10 mouse cellular contexts compared by ENCODE assay signal in genomic region chr11:115649706-115650105, GRCm38 (mm10). TPM values are rescaled to one million over a fixed set of nuclear protein-coding genes. Genes with fewer than 3 reads are reported as not detected.
DNase-seq lines count a peak whose midpoint lies in the region; ATAC-seq and TF ChIP-seq lines count a peak whose summit lies in the region.
"Had no signal": no experiment of that assay in that cellular context is flagged by ENCODE, and none has a peak within 500 bp of the region (broad histone marks: within the 10 kb centered on the region; RNA-seq: fewer than 3 reads in every experiment).

No protein-coding gene starts in this region.

- dilution Hi-C loops in CH12.LX (cut with MboI; ENCODE audit: extremely low pct_ligation_motif_present, extremely low pct_unique_long_range_greater_than_20kb, low sequenced_read_pairs), result no loop called here

- WGBS in heart, embryonic 16.5 days, result 53% methylated on average over 10 of the region's 10 CpGs
- WGBS in intestine, embryonic 15.5 days, result 82% methylated on average over 10 of the region's 10 CpGs

- no peak for TF ChIP-seq EP300 in CH12.LX (IDR thresholded peaks at IDR 0.05; ENCODE audit: low read length)

- peaks cover 64% of the 10 kb centered on the region for H3K79me2 ChIP-seq in CH12.LX (replicated peaks; ENCODE audit: control insufficient read depth, extremely low read depth, insufficient read depth, poor library complexity, severe bottlenecking)

- TF ChIP-seq CTCF in CH12.LX (conservative IDR thresholded peaks at IDR 0.05 in 1 of 2, IDR thresholded peaks at IDR 0.05 in 1 of 2; ENCODE audit: low read depth in 2 of 2, low read length in 2 of 2), result no peak

- H3K4me3 ChIP-seq in heart, embryonic 16.5 days (ENCODE audit: low read length), result no peak overlapping the region
- peak overlapping the region in 1 of 3 experiments; percentile 43 for H3K4me3 ChIP-seq in CH12.LX (replicated peaks in 1 of 3; ENCODE audit: low read depth in 2 of 3, low read length in 2 of 3, poor library complexity in 1 of 3)
- H3K4me3 ChIP-seq in intestine, embryonic 15.5 days (replicated peaks), result no peak overlapping the region

- H3K36me3 ChIP-seq in heart, embryonic 16.5 days (ENCODE audit: control insufficient read depth, insufficient read depth), result peaks cover 20% of the 10 kb centered on the region
- peaks cover 71 to 76% of the 10 kb centered on the region in 2 experiments for H3K36me3 ChIP-seq in CH12.LX (replicated peaks in 1 of 2; ENCODE audit: control insufficient read depth in 1 of 2, insufficient read depth in 1 of 2, low read length in 1 of 2)
- peaks cover 8% of the 10 kb centered on the region; the same call in 1 of the 2 replicates for H3K36me3 ChIP-seq in intestine, embryonic 15.5 days

- TF ChIP-seq POLR2A in CH12.LX (IDR thresholded peaks at IDR 0.05; ENCODE audit: low read depth, low read length), result no peak

- TF ChIP-seq RAD21 in CH12.LX (IDR thresholded peaks at IDR 0.05; ENCODE audit: low read depth, low read length), result no peak

- in situ Hi-C loops in CH12.LX (cut with MboI; ENCODE audit: low pct_ligation_motif_present, low pct_unique_long_range_greater_than_20kb, low sequenced_read_pairs), result loop anchor here (25.0 kb wide), 1 partner anchor 763 kb away; the partner anchor contains the start of gene Rnf157

- no peak for DNase-seq in heart, adult 18-20 months
- no peak for DNase-seq in CH12.LX (ENCODE audit: extremely low read depth)
- DNase-seq in cerebellum, adult 9-10 months, result peak; percentile 97
- peak; percentile 59 to 66 for DNase-seq in layer of hippocampus, adult 8-10 months (ENCODE audit: low spot score in 2 of 2)
- no peak for DNase-seq in thymus, postnatal 10 days (ENCODE audit: low spot score in 2 of 2)
- no peak for DNase-seq in adrenal gland, adult 8-10 months
- DNase-seq: adrenal gland, postnatal 10 days had no signal

- no peaks in the 10 kb centered on the region for H3K27me3 ChIP-seq in heart, embryonic 16.5 days (ENCODE audit: control insufficient read depth, insufficient read depth, low read length)
- H3K27me3 ChIP-seq in CH12.LX (replicated peaks), result no peaks in the 10 kb centered on the region
- no peaks in the 10 kb centered on the region for H3K27me3 ChIP-seq in intestine, embryonic 15.5 days (replicated peaks)

- peaks cover 25% of the 10 kb centered on the region for H3K4me1 ChIP-seq in heart, embryonic 16.5 days (ENCODE audit: control insufficient read depth, insufficient read depth, low read length)
- peaks cover 25 to 95% of the 10 kb centered on the region in 2 experiments for H3K4me1 ChIP-seq in CH12.LX (ENCODE audit: control insufficient read depth in 1 of 2, insufficient read depth in 2 of 2)
- H3K4me1 ChIP-seq in intestine, embryonic 15.5 days (replicated peaks), result no peaks in the 10 kb centered on the region

- H3K9ac ChIP-seq in heart, embryonic 16.5 days (ENCODE audit: low read length), result peak overlapping the region; percentile 41; the same call in 1 of the 2 replicates
- no peak overlapping the region for H3K9ac ChIP-seq in CH12.LX (ENCODE audit: insufficient read depth, low read depth)
- H3K9ac ChIP-seq in intestine, embryonic 15.5 days, result no peak overlapping the region
- H3K9ac ChIP-seq: liver, embryonic 14.5 days had no signal

- H3K9me3 ChIP-seq in heart, embryonic 16.5 days (replicated peaks; ENCODE audit: control insufficient read depth, low read length), result no peaks in the 10 kb centered on the region
- H3K9me3 ChIP-seq in CH12.LX (replicated peaks; ENCODE audit: low read length), result no peaks in the 10 kb centered on the region
- H3K9me3 ChIP-seq in intestine, embryonic 15.5 days, result no peaks in the 10 kb centered on the region

- peak overlapping the region; percentile 37; the same call in 1 of the 2 replicates for H3K27ac ChIP-seq in heart, embryonic 16.5 days (ENCODE audit: low read length)
- peak overlapping the region; percentile 34 for H3K27ac ChIP-seq in CH12.LX (ENCODE audit: insufficient read depth, low read depth)
- H3K27ac ChIP-seq in intestine, embryonic 15.5 days, result no peak overlapping the region
- H3K27ac ChIP-seq: liver, embryonic 14.5 days had no signal

- ATAC-seq in heart, embryonic 16.5 days (replicated peaks; ENCODE audit: extremely low read depth, insufficient read depth, low FRiP score), result no peak
- no peak for ATAC-seq in intestine, embryonic 15.5 days

- no peak overlapping the region for H3K4me2 ChIP-seq in heart, embryonic 16.5 days (ENCODE audit: low read depth, low read length)
- no peak overlapping the region for H3K4me2 ChIP-seq in CH12.LX (ENCODE audit: insufficient read depth, low read depth, poor library complexity, severe bottlenecking)
- H3K4me2 ChIP-seq in intestine, embryonic 15.5 days (replicated peaks), result no peak overlapping the region

TF ChIP-seq in CH12.LX, 34 proteins besides CTCF, POLR2A, EP300 and RAD21 (continues in another document):
- TF ChIP-seq USF1 (IDR thresholded peaks at IDR 0.05; ENCODE audit: low read depth, low read length) (no peak), E2F4 (IDR thresholded peaks at IDR 0.05; ENCODE audit: insufficient replicate concordance, low read depth, low read length) (no peak), SMC3 (IDR thresholded peaks at IDR 0.05; ENCODE audit: low read depth, low read length) (no peak), SIN3A (IDR thresholded peaks at IDR 0.05; ENCODE audit: low read length) (no peak), BHLHE40 (IDR thresholded peaks at IDR 0.05; ENCODE audit: low read depth, low read length) (no peak), NELFE (IDR thresholded peaks at IDR 0.05; ENCODE audit: low read depth, low read length) (no peak), UBTF (IDR thresholded peaks at IDR 0.05; ENCODE audit: low read depth, low read length) (no peak), ETS1 (conservative IDR thresholded peaks at IDR 0.05; ENCODE audit: low read depth, low read length) (no peak; the same call in 1 of the 2 replicates), ZKSCAN1 (IDR thresholded peaks at IDR 0.05; ENCODE audit: borderline replicate concordance, low read depth, low read length) (no peak), POLR2AphosphoS2 (IDR thresholded peaks at IDR 0.05; ENCODE audit: low read depth, low read length) (no peak), ELF1 (IDR thresholded peaks at IDR 0.05; ENCODE audit: low read depth, low read length) (no peak), MAZ (IDR thresholded peaks at IDR 0.05; ENCODE audit: low read depth, low read length) (no peak), JUND (conservative IDR thresholded peaks at IDR 0.05; ENCODE audit: low read depth, low read length) (no peak), JUN (IDR thresholded peaks at IDR 0.05; ENCODE audit: insufficient read depth, low read depth, low read length) (no peak), IRF4 (IDR thresholded peaks at IDR 0.05; ENCODE audit: low read depth, low read length) (no peak)

RNA-seq across cellular contexts. Expression of gene Slc25a19, which starts 21.6 kb away (rescaled TPM):
- 55.7 and 58.1 TPM in 2 replicates for polyA plus RNA-seq in heart, embryonic 16.5 days (2015; fragmentation: Nextera tagmentation; extraction: Ambion mirVana)
- 10 to 100 TPM; 35.3 to 38.3 TPM for total RNA-seq in heart, adult 18-20 months (2021)
- total RNA-seq in CH12.LX (2012; rRNA removed), result 277 and 312 TPM in 2 replicates
- total RNA-seq in CH12.LX (2014; rRNA removed), result 278 and 294 TPM in 2 replicates
- polyA plus RNA-seq in CH12.LX (2012; ENCODE audit: insufficient read length, low read depth), result 374 and 398 TPM in 2 replicates
- total RNA-seq in layer of hippocampus, adult 8-10 months (2022), result 10 to 100 TPM; 55.6 to 81.3 (median 64.7) TPM
- polyA plus RNA-seq in intestine, embryonic 15.5 days (2015; fragmentation: Nextera tagmentation; extraction: Ambion mirVana), result 24.7 and 25.4 TPM in 2 replicates
- 10 to 100 TPM; 59.5 to 94.1 (median 91.2) TPM for total RNA-seq in adrenal gland, adult 8-10 months (2022)

RNA-seq across cellular contexts. Expression of gene Mif4gd, which starts 36.9 kb away (rescaled TPM):
- polyA plus RNA-seq in heart, embryonic 16.5 days (2015; fragmentation: Nextera tagmentation; extraction: Ambion mirVana), result 41.5 and 42.0 TPM in 2 replicates
- total RNA-seq in heart, adult 18-20 months (2021), result 10 to 100 TPM; 51.1 to 54.2 TPM
- 143 and 177 TPM in 2 replicates for total RNA-seq in CH12.LX (2012; rRNA removed)
- 160 and 174 TPM in 2 replicates for total RNA-seq in CH12.LX (2014; rRNA removed)
- polyA plus RNA-seq in CH12.LX (2012; ENCODE audit: insufficient read length, low read depth), result 131 and 143 TPM in 2 replicates
- 10 to 100 TPM; 16.5 to 22.5 (median 17.9) TPM for total RNA-seq in layer of hippocampus, adult 8-10 months (2022)
- 30.0 and 34.6 TPM in 2 replicates for polyA plus RNA-seq in intestine, embryonic 15.5 days (2015; fragmentation: Nextera tagmentation; extraction: Ambion mirVana)
- total RNA-seq in adrenal gland, adult 8-10 months (2022), result 100 to 1,000 TPM; 101 to 135 (median 121) TPM

RNA-seq across cellular contexts. Expression of gene Gga3, which starts 45.9 kb away (rescaled TPM):
- polyA plus RNA-seq in heart, embryonic 16.5 days (2015; fragmentation: Nextera tagmentation; extraction: Ambion mirVana), result 15.4 and 18.8 TPM in 2 replicates
- total RNA-seq in heart, adult 18-20 months (2021), result 10 to 100 TPM; 16.1 to 19.0 TPM
- total RNA-seq in CH12.LX (2012; rRNA removed) (18.7 and 22.6 TPM in 2 replicates), CH12.LX (2014; rRNA removed) (7.7 TPM in 2 replicates)
- 37.2 and 39.8 TPM in 2 replicates for polyA plus RNA-seq in CH12.LX (2012; ENCODE audit: insufficient read length, low read depth)
- 100 to 1,000 TPM in 2 of 4 experiments, 10 to 100 TPM in 2; 91.9 to 121 (median 102) TPM for total RNA-seq in layer of hippocampus, adult 8-10 months (2022)
- polyA plus RNA-seq in intestine, embryonic 15.5 days (2015; fragmentation: Nextera tagmentation; extraction: Ambion mirVana), result 18.3 and 18.6 TPM in 2 replicates
- 10 to 100 TPM; 20.3 to 52.7 (median 37.8) TPM for total RNA-seq in adrenal gland, adult 8-10 months (2022)

RNA-seq across cellular contexts. Expression of gene Mrps7, which starts 46.0 kb away (rescaled TPM):
- 84.4 and 86.2 TPM in 2 replicates for polyA plus RNA-seq in heart, embryonic 16.5 days (2015; fragmentation: Nextera tagmentation; extraction: Ambion mirVana)
- 10 to 100 TPM; 81.0 to 83.5 TPM for total RNA-seq in heart, adult 18-20 months (2021)
- total RNA-seq in CH12.LX (2012; rRNA removed) (172 and 217 TPM in 2 replicates), CH12.LX (2014; rRNA removed) (154 and 168 TPM in 2 replicates)
- 157 and 184 TPM in 2 replicates for polyA plus RNA-seq in CH12.LX (2012; ENCODE audit: insufficient read length, low read depth)
- 10 to 100 TPM; 49.1 to 55.3 (median 52.6) TPM for total RNA-seq in layer of hippocampus, adult 8-10 months (2022)
- 89.5 and 98.3 TPM in 2 replicates for polyA plus RNA-seq in intestine, embryonic 15.5 days (2015; fragmentation: Nextera tagmentation; extraction: Ambion mirVana)
- total RNA-seq in adrenal gland, adult 8-10 months (2022), result 100 to 1,000 TPM in 1 of 4 experiments, 10 to 100 TPM in 3; 82.0 to 110 (median 92.1) TPM

RNA-seq across cellular contexts. Expression of gene Grb2, which starts 58.7 kb away (rescaled TPM):
- polyA plus RNA-seq in heart, embryonic 16.5 days (2015; fragmentation: Nextera tagmentation; extraction: Ambion mirVana), result 103 and 118 TPM in 2 replicates
- total RNA-seq in heart, adult 18-20 months (2021), result 100 to 1,000 TPM in 1 of 2 experiments, 10 to 100 TPM in 1; 98.4 to 111 TPM
- 63.6 and 67.7 TPM in 2 replicates for total RNA-seq in CH12.LX (2012; rRNA removed)
- 110 and 117 TPM in 2 replicates for total RNA-seq in CH12.LX (2014; rRNA removed)
- 228 and 241 TPM in 2 replicates for polyA plus RNA-seq in CH12.LX (2012; ENCODE audit: insufficient read length, low read depth)
- total RNA-seq in layer of hippocampus, adult 8-10 months (2022), result 100 to 1,000 TPM; 179 to 220 (median 196) TPM
- polyA plus RNA-seq in intestine, embryonic 15.5 days (2015; fragmentation: Nextera tagmentation; extraction: Ambion mirVana), result 79.3 and 79.4 TPM in 2 replicates
- total RNA-seq in adrenal gland, adult 8-10 months (2022), result 100 to 1,000 TPM; 136 to 165 (median 160) TPM

Comparison
In these comparisons a context has a peak if more than half of its experiments do, and no peak if none do; other contexts are left out.
1. DNase-seq: peak in cerebellum, adult 9-10 months (single experiment) and layer of hippocampus, adult 8-10 months (2 of 2); none in heart, adult 18-20 months (0 of 2), CH12.LX (single experiment), thymus, postnatal 10 days (0 of 2) and adrenal gland, adult 8-10 months (single experiment).